Mouse (Mus musculus) mouse trophoblast stem cell (cell line): ENCODE measurements at regions not wholly inside any gene's neighbourhood (a gene's known extent, or its start where the extent isn't known, plus 50 kb on each side); places are given as distances from the start of the nearest gene placed in this dataset.

Experiments
- in situ Hi-C, 2 experiments: fragments of 300-500 bp; cut with MseI, MboI; formaldehyde crosslinking; loops; 2 replicates in 1 of 2; 3 replicates in 1 of 2; pipeline ENCODE4 v1.15.1; 2025

GRCm38 (mm10) chr10:44744221-44744620 is 215.9 kb upstream of the Prdm1 start:
- in situ Hi-C loops = no loop called here

GRCm38 (mm10) chr10:44733641-44734040 is 205.3 kb upstream of the Prdm1 start:
- in situ Hi-C loops = no loop called here

GRCm38 (mm10) chr10:44730721-44731120 is 202.4 kb upstream of the Prdm1 start:
- in situ Hi-C loops = no loop called here

GRCm38 (mm10) chr10:44728963-44729362 is 200.7 kb upstream of the Prdm1 start:
- in situ Hi-C loops = no loop called here

- in situ Hi-C loops = no loop called here
Observed at GRCm38 (mm10) chr10:44724575-44724974, 196.3 kb upstream of the Prdm1 start.

GRCm38 (mm10) chr10:44723845-44724244 is 195.5 kb upstream of the Prdm1 start:
- in situ Hi-C loops = no loop called here

GRCm38 (mm10) chr10:44723321-44723720 is 195.0 kb upstream of the Prdm1 start:
- in situ Hi-C loops = no loop called here

GRCm38 (mm10) chr10:44721670-44722069 is 193.4 kb upstream of the Prdm1 start:
- in situ Hi-C loops = no loop called here

GRCm38 (mm10) chr10:44716612-44717011 is 188.3 kb upstream of the Prdm1 start:
- in situ Hi-C loops = no loop called here

GRCm38 (mm10) chr10:44715902-44716301 is 187.6 kb upstream of the Prdm1 start:
- in situ Hi-C loops = no loop called here

GRCm38 (mm10) chr10:44708830-44709229 is 180.5 kb upstream of the Prdm1 start:
- in situ Hi-C loops = no loop called here

- in situ Hi-C loops = no loop called here
Observed at GRCm38 (mm10) chr10:44704143-44704542, 175.8 kb upstream of the Prdm1 start.

GRCm38 (mm10) chr10:44702108-44702507 is 173.8 kb upstream of the Prdm1 start:
- in situ Hi-C loops = no loop called here

GRCm38 (mm10) chr10:44699988-44700537 is 171.8 kb upstream of the Prdm1 start:
- in situ Hi-C loops = no loop called here

GRCm38 (mm10) chr10:44697966-44698365 is 169.7 kb upstream of the Prdm1 start:
- in situ Hi-C loops = no loop called here

GRCm38 (mm10) chr10:44696973-44697372 is 168.7 kb upstream of the Prdm1 start:
- in situ Hi-C loops = no loop called here

- in situ Hi-C loops = no loop called here
Observed at GRCm38 (mm10) chr10:44691590-44692327, 163.5 kb upstream of the Prdm1 start.

GRCm38 (mm10) chr10:44688555-44688954 is 160.3 kb upstream of the Prdm1 start:
- in situ Hi-C loops = no loop called here

GRCm38 (mm10) chr10:44686055-44686454 is 157.8 kb upstream of the Prdm1 start:
- in situ Hi-C loops = no loop called here

- in situ Hi-C loops = no loop called here
Observed at GRCm38 (mm10) chr10:44685215-44685614, 156.9 kb upstream of the Prdm1 start.

- in situ Hi-C loops = no loop called here
Observed at GRCm38 (mm10) chr10:44676506-44676905, 148.2 kb upstream of the Prdm1 start.

GRCm38 (mm10) chr10:44665509-44666144 is 137.3 kb upstream of the Prdm1 start:
- in situ Hi-C loops = no loop called here

- in situ Hi-C loops = no loop called here
Observed at GRCm38 (mm10) chr10:44659499-44659898, 131.2 kb upstream of the Prdm1 start.
